ENCODE assay signal across 11 mouse cellular contexts in genomic region chr6:125042081-125042480, GRCm38 (mm10). TPM values are rescaled to one million over a fixed set of nuclear protein-coding genes. Genes with fewer than 3 reads are reported as not detected.
"Had no signal": no experiment of that assay in that cellular context is flagged by ENCODE, and none has a peak within 500 bp of the region (broad histone marks: within the 10 kb centered on the region; RNA-seq: fewer than 3 reads in every experiment).

No protein-coding gene starts in this region.

- H3K4me3 ChIP-seq: limb, embryonic 10.5 days; midbrain, embryonic 10.5 days; neural tube, embryonic 13.5 days had no signal

- H3K27me3 ChIP-seq: neural tube, embryonic 13.5 days had no signal

- H3K9ac ChIP-seq: neural tube, embryonic 13.5 days had no signal

- DNase-seq: kidney, adult 11 months; kidney, adult 9 months; kidney, postnatal 10 days; lung, adult 18-20 months; midbrain, embryonic 14.5 days; right cerebral cortex, postnatal 14 days; thymus, postnatal 4 days had no signal

- H3K9me3 ChIP-seq: limb, embryonic 10.5 days; midbrain, embryonic 10.5 days; neural tube, embryonic 13.5 days had no signal

- H3K4me2 ChIP-seq: neural tube, embryonic 13.5 days had no signal

- H3K27ac ChIP-seq: limb, embryonic 10.5 days; midbrain, embryonic 10.5 days; neural tube, embryonic 13.5 days had no signal

RNA-seq across cellular contexts. Expression of gene Pianp, which starts 45.6 kb away (rescaled TPM):
- total RNA-seq: monocyte, adult 5-6 weeks had no signal
